Mouse (Mus musculus): ENCODE results near the gene Coq7. TPM values are rescaled to one million over a fixed set of nuclear protein-coding genes. Genes with fewer than 3 reads are reported as not detected.

The Coq7 gene
- polyA plus RNA-seq, 1 experiment: 19.9 TPM

DNA sequence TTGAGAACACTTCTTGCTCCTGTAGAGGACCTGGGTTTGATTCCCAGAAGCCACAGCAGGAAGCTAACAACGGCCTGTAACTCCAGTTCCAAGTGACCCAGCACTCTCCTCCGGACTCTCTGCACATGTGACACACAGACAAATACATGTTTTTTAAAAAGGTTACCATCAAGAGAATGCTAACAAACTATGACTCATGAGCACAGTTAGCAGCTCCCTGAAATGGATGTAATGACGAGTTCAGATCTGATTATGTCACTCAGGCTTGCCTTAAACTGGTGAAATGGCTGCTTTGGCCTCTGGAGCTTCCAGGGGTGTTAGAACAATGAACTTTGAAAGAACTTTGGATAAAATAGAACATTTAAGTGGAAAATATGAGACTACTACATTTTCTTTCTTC lies 1.2 kb upstream of the Coq7 start:
- H3K4me1 ChIP-seq: peaks cover 28% of the 10 kb centered on the region
- H3K36me3 ChIP-seq (replicated peaks; ENCODE audit: low read length): peaks cover 3% of the 10 kb centered on the region
- no peaks in the 10 kb centered on the region for H3K9me3 ChIP-seq
- TF ChIP-seq GATA1 (IDR thresholded peaks at IDR 0.05; ENCODE audit: borderline replicate concordance, low read length): no peak
- no peak for TF ChIP-seq FLI1 (IDR thresholded peaks at IDR 0.05; ENCODE audit: low read length)
- H3K4me3 ChIP-seq (replicated peaks): peak overlapping the region; percentile 55
- H3K27me3 ChIP-seq (replicated peaks): peaks cover 2% of the 10 kb centered on the region

DNA sequence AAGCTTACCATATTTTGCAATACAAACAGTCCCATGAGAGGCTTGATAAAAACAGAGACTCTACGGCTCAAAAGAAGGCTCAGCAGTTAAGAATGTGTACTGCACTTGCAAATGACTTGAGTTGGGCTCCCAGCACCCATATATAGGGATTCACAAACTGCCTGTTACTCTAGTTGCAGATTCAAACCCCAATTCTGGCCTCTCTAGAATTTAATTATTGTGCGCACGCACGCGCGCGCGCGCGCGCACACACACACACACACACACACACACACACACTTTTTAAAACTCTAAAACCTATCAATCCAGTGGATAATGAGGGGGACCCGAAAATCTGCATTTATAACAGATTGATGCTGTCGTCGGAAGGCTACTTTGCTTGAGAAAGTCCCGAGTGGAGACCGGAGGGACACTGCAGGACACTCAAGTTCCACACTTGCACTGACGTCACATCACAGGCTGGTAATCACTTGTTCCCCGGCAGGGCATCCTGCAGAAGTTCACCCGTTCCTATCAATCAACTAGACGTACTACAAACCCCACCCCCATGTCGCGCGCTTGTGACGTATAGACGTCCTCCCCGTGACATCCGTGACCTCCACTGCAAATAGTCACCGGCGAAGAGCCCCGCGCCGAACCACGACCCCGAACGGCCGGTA lies 508 bp downstream of the Coq7 start:
- Histone ChIP-seq H3K4me1 (peaks cover 28% of the 10 kb centered on the region), H3K4me3 (replicated peaks) (peak overlapping the region; percentile 97), H3K36me3 (replicated peaks; ENCODE audit: low read length) (peaks cover 8% of the 10 kb centered on the region), H3K27me3 (replicated peaks) (no peaks in the 10 kb centered on the region), H3K9me3 (no peaks in the 10 kb centered on the region)
- no peak for TF ChIP-seq FLI1 (IDR thresholded peaks at IDR 0.05; ENCODE audit: low read length)

DNA sequence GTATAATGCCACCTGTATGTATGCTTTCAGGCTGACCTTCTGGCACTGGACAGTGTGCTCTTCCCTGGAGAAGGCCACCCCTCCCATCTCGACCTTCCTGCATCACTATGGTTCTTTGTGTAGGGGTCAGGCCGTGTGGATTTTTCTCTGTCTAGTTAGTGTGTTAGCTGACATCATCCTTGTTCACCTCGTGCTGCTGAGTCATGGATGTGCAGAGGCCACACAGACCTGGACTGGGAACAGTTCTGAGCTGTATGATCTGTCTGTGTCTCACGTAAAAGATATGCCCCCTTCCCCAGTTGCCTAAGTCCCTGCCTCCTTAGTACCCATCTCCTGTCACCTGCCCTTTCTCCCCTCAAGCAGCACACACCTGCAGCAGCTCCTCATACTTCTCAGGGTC lies 6.2 kb downstream of the Coq7 start:
- H3K36me3 ChIP-seq (replicated peaks; ENCODE audit: low read length): peaks cover 35% of the 10 kb centered on the region
- H3K4me1 ChIP-seq: peaks cover 15% of the 10 kb centered on the region
- H3K27me3 ChIP-seq (replicated peaks): no peaks in the 10 kb centered on the region
- TF ChIP-seq GATA1 (IDR thresholded peaks at IDR 0.05; ENCODE audit: borderline replicate concordance, low read length): no peak
- no peak overlapping the region for H3K4me3 ChIP-seq (replicated peaks)
- no peaks in the 10 kb centered on the region for H3K9me3 ChIP-seq

DNA sequence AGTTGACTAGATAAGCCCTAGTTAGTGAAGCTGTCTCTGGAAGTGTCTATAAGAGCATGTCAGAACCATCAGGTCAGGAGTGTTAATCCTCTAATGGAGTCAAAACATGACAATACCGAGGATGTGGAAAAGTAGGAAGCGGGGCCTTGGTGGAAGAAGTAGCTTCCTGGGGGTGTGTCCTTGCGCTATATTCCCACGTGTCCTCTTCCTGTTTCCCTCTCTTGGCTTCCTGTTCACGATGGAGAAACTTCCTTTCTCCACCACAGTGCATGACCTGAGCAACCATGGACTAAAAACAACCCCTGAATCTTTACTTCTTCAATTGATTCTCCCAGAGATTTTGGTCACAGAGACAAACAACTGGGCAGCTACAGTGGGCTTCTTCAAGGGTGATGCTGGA lies 11.1 kb downstream of the Coq7 start:
- Histone ChIP-seq H3K4me1 (peaks cover 38% of the 10 kb centered on the region), H3K27me3 (replicated peaks) (peaks cover 14% of the 10 kb centered on the region), H3K36me3 (replicated peaks; ENCODE audit: low read length) (peaks cover 23% of the 10 kb centered on the region), H3K9me3 (no peaks in the 10 kb centered on the region), H3K4me3 (replicated peaks) (no peak overlapping the region)
- no peak for TF ChIP-seq FLI1 (IDR thresholded peaks at IDR 0.05; ENCODE audit: low read length)
- TF ChIP-seq GATA1 (IDR thresholded peaks at IDR 0.05; ENCODE audit: borderline replicate concordance, low read length): no peak

DNA sequence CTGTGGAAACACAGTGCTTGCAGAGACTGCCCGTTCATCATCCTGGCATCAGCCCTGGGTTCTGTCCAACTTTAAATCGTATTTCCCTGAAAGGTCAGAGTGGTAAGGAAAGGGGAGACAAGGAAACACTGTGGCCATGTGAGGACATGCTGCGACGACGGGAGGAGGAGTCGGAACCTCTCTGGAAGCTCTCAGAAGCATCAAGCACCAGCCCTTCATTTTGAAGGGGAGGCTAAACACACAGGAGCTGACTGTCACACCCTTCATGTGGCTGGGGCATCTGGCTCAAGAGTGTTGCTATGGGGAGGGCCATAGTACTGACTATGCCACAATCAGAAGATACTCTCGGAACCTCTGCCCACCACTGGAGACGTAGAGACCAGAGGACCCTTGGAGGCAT lies 13.5 kb downstream of the Coq7 start:
- Histone ChIP-seq H3K27me3 (replicated peaks) (peaks cover 17% of the 10 kb centered on the region), H3K9me3 (peaks cover 2% of the 10 kb centered on the region; the same call in 1 of the 2 replicates), H3K4me3 (replicated peaks) (no peak overlapping the region), H3K4me1 (peaks cover 35% of the 10 kb centered on the region), H3K36me3 (replicated peaks; ENCODE audit: low read length) (peaks cover 4% of the 10 kb centered on the region)
- TF ChIP-seq GATA1 (IDR thresholded peaks at IDR 0.05; ENCODE audit: borderline replicate concordance, low read length) (no peak), FLI1 (IDR thresholded peaks at IDR 0.05; ENCODE audit: low read length) (no peak)

DNA sequence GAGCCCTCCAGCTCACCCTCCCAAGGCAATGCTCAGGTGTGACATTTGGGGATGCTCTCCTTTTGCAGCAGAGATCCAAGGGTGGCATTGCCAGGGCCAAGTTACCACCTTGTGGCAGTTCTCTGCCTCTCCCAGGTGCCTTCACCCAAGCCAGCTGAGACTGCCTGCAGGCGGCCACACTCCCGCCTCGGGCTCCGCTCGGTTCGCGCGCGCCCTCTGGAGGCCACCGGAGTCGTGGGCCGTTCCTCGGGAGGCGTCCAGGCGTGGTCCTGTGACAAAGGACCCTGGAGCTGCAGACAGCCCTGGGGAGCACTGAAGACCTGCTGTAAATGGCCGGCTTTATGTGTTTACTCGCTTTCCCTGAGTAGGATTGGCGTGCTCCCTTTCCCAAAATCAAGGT lies 14.5 kb downstream of the Coq7 start:
- Histone ChIP-seq H3K9me3 (peaks cover 2% of the 10 kb centered on the region; the same call in 1 of the 2 replicates), H3K4me3 (replicated peaks) (peak overlapping the region; percentile 83), H3K4me1 (peaks cover 35% of the 10 kb centered on the region), H3K27me3 (replicated peaks) (peaks cover 21% of the 10 kb centered on the region), H3K36me3 (replicated peaks; ENCODE audit: low read length) (no peaks in the 10 kb centered on the region)
- TF ChIP-seq FLI1 (IDR thresholded peaks at IDR 0.05; ENCODE audit: low read length): no peak
- no peak for TF ChIP-seq GATA1 (IDR thresholded peaks at IDR 0.05; ENCODE audit: borderline replicate concordance, low read length)

DNA sequence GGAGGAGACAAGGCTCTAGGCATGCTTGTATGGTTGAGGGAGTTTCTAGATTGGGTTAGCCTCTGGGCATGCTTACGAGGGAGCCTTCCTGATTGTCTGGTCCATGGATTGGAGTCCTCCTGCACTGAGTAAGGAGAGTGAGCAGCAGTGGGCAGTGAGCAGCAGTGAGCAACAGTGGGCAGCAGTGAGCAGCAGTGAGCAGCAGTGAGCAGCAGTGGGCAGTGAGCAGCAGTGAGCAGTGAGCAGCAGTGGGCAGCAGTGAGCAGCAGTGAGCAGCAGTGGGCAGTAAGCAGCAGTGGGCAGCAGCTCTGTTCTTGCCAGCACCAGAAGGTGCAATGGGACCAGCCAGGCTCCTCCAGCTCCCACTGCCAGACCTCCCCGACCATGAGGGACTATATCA lies 15.3 kb downstream of the Coq7 start:
- no peak for TF ChIP-seq GATA1 (IDR thresholded peaks at IDR 0.05; ENCODE audit: borderline replicate concordance, low read length)
- no peak for TF ChIP-seq FLI1 (IDR thresholded peaks at IDR 0.05; ENCODE audit: low read length)
- Histone ChIP-seq H3K36me3 (replicated peaks; ENCODE audit: low read length) (no peaks in the 10 kb centered on the region), H3K9me3 (peaks cover 2% of the 10 kb centered on the region; the same call in 1 of the 2 replicates), H3K27me3 (replicated peaks) (peaks cover 25% of the 10 kb centered on the region), H3K4me3 (replicated peaks) (peak overlapping the region; percentile 73), H3K4me1 (peaks cover 34% of the 10 kb centered on the region)

DNA sequence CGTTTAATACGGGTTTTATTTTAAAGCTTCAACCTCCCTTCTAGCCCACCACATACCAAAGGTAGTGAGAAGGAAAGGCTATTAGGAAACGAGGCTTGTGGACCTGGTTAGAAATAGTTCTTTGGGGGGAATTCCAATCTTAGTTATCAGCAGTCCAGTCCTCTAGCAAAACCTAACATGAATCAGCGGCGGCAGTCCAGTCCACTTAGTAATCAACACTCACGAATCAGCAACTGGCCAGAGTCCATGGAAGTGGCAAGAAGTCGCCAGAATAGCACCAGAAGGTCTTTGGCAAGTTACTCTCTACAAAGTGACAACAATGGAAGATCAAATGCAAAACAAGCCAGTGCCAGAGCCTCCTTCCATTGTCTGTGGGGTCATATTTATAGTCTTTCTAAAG lies 24.6 kb downstream of the Coq7 start:
- Histone ChIP-seq H3K27me3 (replicated peaks) (peaks cover 43% of the 10 kb centered on the region), H3K9me3 (peaks cover 6% of the 10 kb centered on the region; the same call in 1 of the 2 replicates), H3K4me3 (replicated peaks) (no peak overlapping the region), H3K36me3 (replicated peaks; ENCODE audit: low read length) (no peaks in the 10 kb centered on the region), H3K4me1 (peaks cover 6% of the 10 kb centered on the region)
- TF ChIP-seq FLI1 (IDR thresholded peaks at IDR 0.05; ENCODE audit: low read length) (no peak), GATA1 (IDR thresholded peaks at IDR 0.05; ENCODE audit: borderline replicate concordance, low read length) (no peak)

DNA sequence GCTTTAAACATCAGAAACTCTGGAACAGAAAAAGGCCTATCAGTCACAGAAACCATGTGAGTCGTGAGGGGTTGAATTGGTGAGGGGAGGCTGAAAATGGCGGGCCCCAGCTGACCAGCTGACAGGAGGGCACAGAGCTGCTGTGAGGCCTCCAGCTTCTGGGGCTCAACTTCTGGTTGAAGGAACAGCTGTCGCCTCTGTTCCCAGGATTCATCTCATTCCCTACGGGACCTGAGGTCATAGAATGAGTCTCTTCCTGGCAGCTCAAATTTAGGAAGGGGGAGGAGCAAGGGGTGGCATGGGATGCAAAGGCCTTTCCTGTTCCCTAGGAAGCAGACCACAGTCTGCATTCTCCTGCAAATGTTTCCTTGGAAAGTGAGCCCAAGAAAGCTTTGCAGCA lies 29.3 kb downstream of the Coq7 start:
- H3K4me1 ChIP-seq: peaks cover 19% of the 10 kb centered on the region
- H3K36me3 ChIP-seq (replicated peaks; ENCODE audit: low read length): no peaks in the 10 kb centered on the region
- H3K27me3 ChIP-seq (replicated peaks): peaks cover 47% of the 10 kb centered on the region
- H3K9me3 ChIP-seq: peaks cover 10% of the 10 kb centered on the region; the same call in 1 of the 2 replicates
- TF ChIP-seq FLI1 (IDR thresholded peaks at IDR 0.05; ENCODE audit: low read length) (no peak), GATA1 (IDR thresholded peaks at IDR 0.05; ENCODE audit: borderline replicate concordance, low read length) (no peak)
- no peak overlapping the region for H3K4me3 ChIP-seq (replicated peaks)

DNA sequence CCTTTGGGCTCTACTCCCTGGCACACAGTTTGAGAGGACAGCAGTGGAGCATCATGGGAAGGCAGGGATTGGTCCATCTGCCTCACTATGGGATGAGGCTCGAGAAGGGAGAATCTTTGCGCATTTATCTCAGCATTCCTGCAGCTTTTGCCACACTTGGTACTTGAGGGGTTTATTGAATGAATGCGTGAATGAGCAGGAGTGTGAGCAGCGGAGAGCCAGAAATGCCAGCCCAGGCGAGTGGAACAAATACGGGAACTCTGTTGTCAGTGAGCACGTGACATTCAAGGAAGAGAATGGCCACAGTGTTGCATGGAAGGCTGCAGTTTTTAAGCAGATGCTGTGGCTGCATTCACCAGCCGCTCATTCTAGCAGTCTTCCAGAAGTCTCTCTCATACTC lies 30.8 kb downstream of the Coq7 start:
- peaks cover 16% of the 10 kb centered on the region for H3K9me3 ChIP-seq
- H3K27me3 ChIP-seq (replicated peaks): peaks cover 44% of the 10 kb centered on the region
- no peak overlapping the region for H3K4me3 ChIP-seq (replicated peaks)
- H3K4me1 ChIP-seq: peaks cover 20% of the 10 kb centered on the region
- TF ChIP-seq GATA1 (IDR thresholded peaks at IDR 0.05; ENCODE audit: borderline replicate concordance, low read length) (no peak), FLI1 (IDR thresholded peaks at IDR 0.05; ENCODE audit: low read length) (no peak)
- no peaks in the 10 kb centered on the region for H3K36me3 ChIP-seq (replicated peaks; ENCODE audit: low read length)

Measured in megakaryocyte, embryonic 14.5 days (primary cell).